Mouse (Mus musculus) A20 (cell line): ENCODE measurements around the gene Vmn2r12.
"Not testable (repeated sequence)": the region's sequence is repeated elsewhere in the genome, so short reads cannot be mapped to it uniquely, and the experiment has no call there.

ENCODE experiments used
- DNase-seq: peaks from one replicate; pipeline ENCODE4 v3.0.0-alpha.2; 2011; ENCODE audit warnings: low read depth, low spot score

Gene Vmn2r12

GRCm38 (mm10) chr5:109097850-109098249 lies at the start of gene Vmn2r12:
Gene Vmn2r12 (minus strand): TSS chr5:109097950.
- DNase-seq, result not testable (repeated sequence)

GRCm38 (mm10) chr5:109139546-109139945 lies 41.8 kb upstream of the Vmn2r12 start:
- no peak for DNase-seq

GRCm38 (mm10) chr5:109136731-109137130 lies 39.0 kb upstream of the Vmn2r12 start:
- DNase-seq, result no peak

- not testable (repeated sequence) for DNase-seq
These were observed 1.3 kb downstream of the Vmn2r12 start for GRCm38 (mm10) chr5:109096482-109096881.

DNA sequence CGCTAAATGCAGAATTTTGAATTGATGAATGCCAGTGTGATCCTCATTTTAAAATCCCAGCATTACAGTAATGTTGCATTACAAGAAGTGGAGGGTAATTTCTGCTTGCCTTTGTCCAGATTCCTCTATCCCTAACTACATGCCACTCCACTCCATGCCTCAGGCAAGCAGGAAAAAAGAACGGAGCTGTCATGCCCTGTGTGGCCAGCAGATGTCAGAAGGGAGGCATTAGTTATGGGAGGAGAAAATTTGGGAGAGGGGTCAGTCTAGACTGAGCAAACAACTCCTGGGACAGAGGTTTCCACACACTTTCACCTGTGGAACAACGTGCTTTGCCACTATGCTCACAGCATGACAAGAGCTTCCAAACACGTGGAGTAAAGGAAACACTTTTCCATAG lies 25.7 kb downstream of the Vmn2r12 start:
- not testable (repeated sequence) for DNase-seq

DNA sequence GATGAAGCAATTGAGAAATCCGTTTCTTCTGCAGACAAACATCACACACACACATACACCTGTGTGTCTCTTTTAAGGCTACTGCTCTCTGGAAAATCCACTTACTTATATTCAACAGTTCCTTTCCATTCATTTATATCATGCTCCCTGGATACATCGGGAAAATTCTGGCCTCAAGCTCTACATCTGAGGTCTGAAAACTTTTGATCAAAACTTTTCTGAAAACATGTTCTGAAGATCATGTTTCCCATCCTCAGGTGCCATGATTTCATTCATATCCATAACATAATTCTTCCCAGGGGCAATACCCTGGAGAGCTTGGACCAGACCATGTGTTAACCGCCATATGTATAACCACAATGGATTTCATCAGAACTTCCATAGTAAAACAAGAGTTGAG lies 38.3 kb downstream of the Vmn2r12 start, which contains the start of gene Vmn2r11:
Gene Vmn2r11, minus strand, starts transcription at position 101 of the 400 bp plus-strand sequence.
- DNase-seq, result not testable (repeated sequence)

DNA sequence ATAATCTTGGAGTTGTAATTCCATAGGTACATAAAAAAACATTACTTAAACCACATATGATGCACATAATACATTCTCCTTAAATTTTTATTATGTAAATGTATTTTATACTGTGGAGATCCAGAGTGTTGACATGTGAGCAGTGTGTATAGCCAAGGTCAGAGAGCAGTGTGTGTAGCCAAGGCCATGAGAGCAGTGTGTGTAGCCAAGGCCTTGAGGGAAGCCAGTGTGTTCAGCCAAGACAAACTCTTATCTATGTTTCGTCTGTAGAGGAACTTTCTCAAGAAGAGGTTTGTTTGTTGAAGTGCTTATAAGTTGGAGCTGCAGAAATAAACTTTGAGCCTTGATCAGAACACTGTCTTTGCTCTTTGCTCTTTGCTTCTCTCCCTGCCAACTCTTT lies 42.5 kb downstream of the Vmn2r12 start:
- DNase-seq, result no peak
